Mouse (Mus musculus) liver, embryonic 16.5 days (tissue): ENCODE measurements at regions not wholly inside any gene's neighbourhood (a gene's known extent, or its start where the extent isn't known, plus 50 kb on each side); places are given as distances from the start of the nearest gene placed in this dataset.

ENCODE experiments used
- ATAC-seq: fragments of 200-750 bp; cut with Nextera tagmentation; 2 replicates; pipeline ENCODE4 v1.8.0; 2017; ENCODE audit warnings: low read depth, mild to moderate bottlenecking, moderate number of reproducible peaks, moderate library complexity
- H3K27ac ChIP-seq: fragments of 300-500 bp; sonication (generic); 2 replicates; pipeline ENCODE4 v1.5.1; 2014; ENCODE audit warnings: mild to moderate bottlenecking, low read length
- H3K27me3 ChIP-seq: fragments of 300-500 bp; sonication (generic); 2 replicates; pipeline ENCODE4 v1.6.1; 2014; ENCODE audit warnings: low read depth, low read length, mixed read lengths; ENCODE audit not compliant: control insufficient read depth, insufficient read depth
- H3K36me3 ChIP-seq: fragments of 300-500 bp; sonication (generic); 2 replicates; pipeline ENCODE4 v1.6.1; 2014; ENCODE audit warnings: mild to moderate bottlenecking; ENCODE audit not compliant: control insufficient read depth, insufficient read depth
- H3K4me1 ChIP-seq: fragments of 300-500 bp; sonication (generic); 2 replicates; pipeline ENCODE4 v1.6.1; 2014; ENCODE audit warnings: low read depth, low read length, mixed read lengths; ENCODE audit not compliant: control insufficient read depth
- H3K4me2 ChIP-seq: fragments of 300-500 bp; sonication (generic); 2 replicates; pipeline ENCODE4 v1.6.1; 2014; ENCODE audit warnings: low read depth, low read length, mixed read lengths
- H3K4me3 ChIP-seq: fragments of 300-500 bp; sonication (generic); 2 replicates; pipeline ENCODE4 v1.5.1; 2014; ENCODE audit warnings: low read depth, mild to moderate bottlenecking, low read length
- H3K9ac ChIP-seq: fragments of 300-500 bp; sonication (generic); 2 replicates; pipeline ENCODE4 v1.6.1; 2014; ENCODE audit warnings: low read depth, low read length
- H3K9me3 ChIP-seq: fragments of 300-500 bp; sonication (generic); replicated peaks from 2 replicates; pipeline ENCODE4 v1.6.1; 2016; ENCODE audit warnings: low read length; ENCODE audit not compliant: control insufficient read depth
- WGBS: fragments of 180-500 bp; shearing (Covaris S2); extraction: QIAGEN DNeasy Blood & Tissue Kit; methylation state at CpG from one replicate; pipeline ENCODE4 v1.1.7; 2014; ENCODE audit not compliant: insufficient replicate concordance; 5-methylcytosine and 5-hydroxymethylcytosine counted together

GRCm38 (mm10) chr5:96924736-96925429 lies 72.6 kb upstream of the Bmp2k start:
- peak overlapping the region; percentile 99 for H3K27ac ChIP-seq
- H3K9me3 ChIP-seq, result no peaks in the 10 kb centered on the region
- ATAC-seq, result no peak
- no peak overlapping the region for H3K9ac ChIP-seq
- 42% methylated on average over 7 of the region's 7 CpGs for WGBS
- H3K4me1 ChIP-seq, result peaks cover 50% of the 10 kb centered on the region
- H3K4me2 ChIP-seq, result no peak overlapping the region
- H3K4me3 ChIP-seq, result no peak overlapping the region
- no peaks in the 10 kb centered on the region for H3K36me3 ChIP-seq
- H3K27me3 ChIP-seq, result no peaks in the 10 kb centered on the region

GRCm38 (mm10) chr5:96925943-96926342 lies 71.5 kb upstream of the Bmp2k start:
- 78% methylated on average over 2 of the region's 2 CpGs for WGBS
- H3K36me3 ChIP-seq, result no peaks in the 10 kb centered on the region

GRCm38 (mm10) chr5:96931091-96931490 lies 66.4 kb upstream of the Bmp2k start:
- Histone ChIP-seq H3K4me1 (peaks cover 7% of the 10 kb centered on the region), H3K4me2 (no peak overlapping the region), H3K9me3 (no peaks in the 10 kb centered on the region), H3K4me3 (no peak overlapping the region), H3K27me3 (no peaks in the 10 kb centered on the region), H3K27ac (no peak overlapping the region), H3K36me3 (no peaks in the 10 kb centered on the region), H3K9ac (no peak overlapping the region)
- ATAC-seq, result no peak
- WGBS, result 45% methylated on average over 2 of the region's 2 CpGs

More at GRCm38 (mm10) chr5:96925943-96926342, 71.5 kb upstream of the Bmp2k start:
- no peaks in the 10 kb centered on the region for H3K27me3 ChIP-seq
- H3K27ac ChIP-seq, result 0 out of 2 replicates have a peak overlapping the region, but pooled peaks have one; percentile 23
- H3K4me3 ChIP-seq, result no peak overlapping the region
- H3K4me1 ChIP-seq, result peaks cover 41% of the 10 kb centered on the region
- no peaks in the 10 kb centered on the region for H3K9me3 ChIP-seq
- H3K4me2 ChIP-seq, result no peak overlapping the region
- H3K9ac ChIP-seq, result no peak overlapping the region
- ATAC-seq, result no peak

GRCm38 (mm10) chr5:96931576-96932152 lies 65.8 kb upstream of the Bmp2k start:
- H3K36me3 ChIP-seq, result no peaks in the 10 kb centered on the region
- H3K4me2 ChIP-seq, result no peak overlapping the region
- H3K4me1 ChIP-seq, result peaks cover 7% of the 10 kb centered on the region
- 57% methylated on average over 4 of the region's 4 CpGs for WGBS
- H3K27ac ChIP-seq, result no peak overlapping the region
- ATAC-seq, result no peak
- no peak overlapping the region for H3K9ac ChIP-seq
- H3K9me3 ChIP-seq, result no peaks in the 10 kb centered on the region
- no peaks in the 10 kb centered on the region for H3K27me3 ChIP-seq
- H3K4me3 ChIP-seq, result no peak overlapping the region

GRCm38 (mm10) chr5:96936239-96936638 lies 61.2 kb upstream of the Bmp2k start:
- H3K9me3 ChIP-seq, result no peaks in the 10 kb centered on the region
- H3K4me1 ChIP-seq, result peaks cover 36% of the 10 kb centered on the region
- H3K36me3 ChIP-seq, result no peaks in the 10 kb centered on the region
- no peak for ATAC-seq
- H3K4me3 ChIP-seq, result no peak overlapping the region
- no peak overlapping the region for H3K9ac ChIP-seq
- WGBS, result 39% methylated on average over 3 of the region's 3 CpGs
- no peak overlapping the region for H3K27ac ChIP-seq
- H3K27me3 ChIP-seq, result no peaks in the 10 kb centered on the region
- H3K4me2 ChIP-seq, result no peak overlapping the region

GRCm38 (mm10) chr5:96938718-96939117 lies 58.8 kb upstream of the Bmp2k start:
- no peaks in the 10 kb centered on the region for H3K9me3 ChIP-seq
- H3K4me2 ChIP-seq, result peak overlapping the region; percentile 24; the same call in 1 of the 2 replicates
- no peak overlapping the region for H3K4me3 ChIP-seq
- peaks cover 40% of the 10 kb centered on the region for H3K4me1 ChIP-seq
- peak overlapping the region; percentile 75 for H3K27ac ChIP-seq
- peak; percentile 25; the same call in 1 of the 2 replicates for ATAC-seq
- 39% methylated on average over 11 of the region's 11 CpGs for WGBS
- no peaks in the 10 kb centered on the region for H3K36me3 ChIP-seq
- no peaks in the 10 kb centered on the region for H3K27me3 ChIP-seq
- H3K9ac ChIP-seq, result peak overlapping the region; percentile 36

GRCm38 (mm10) chr5:96939273-96939672 lies 58.2 kb upstream of the Bmp2k start:
- no peaks in the 10 kb centered on the region for H3K27me3 ChIP-seq
- 0 out of 2 replicates have a peak, but pooled peaks have one; percentile 12 for ATAC-seq
- peak overlapping the region; percentile 36 for H3K9ac ChIP-seq
- peak overlapping the region; percentile 24; the same call in 1 of the 2 replicates for H3K4me2 ChIP-seq
- H3K4me3 ChIP-seq, result no peak overlapping the region
- H3K27ac ChIP-seq, result peak overlapping the region; percentile 75
- no peaks in the 10 kb centered on the region for H3K36me3 ChIP-seq
- peaks cover 40% of the 10 kb centered on the region for H3K4me1 ChIP-seq
- 14% methylated on average over 1 of the region's 1 CpGs for WGBS
- no peaks in the 10 kb centered on the region for H3K9me3 ChIP-seq

GRCm38 (mm10) chr5:96940170-96941086 lies 57.1 kb upstream of the Bmp2k start:
- Histone ChIP-seq H3K9me3 (no peaks in the 10 kb centered on the region), H3K4me1 (peaks cover 40% of the 10 kb centered on the region), H3K4me2 (no peak overlapping the region), H3K4me3 (no peak overlapping the region), H3K27me3 (no peaks in the 10 kb centered on the region), H3K9ac (no peak overlapping the region), H3K27ac (peak overlapping the region; percentile 28; the same call in 1 of the 2 replicates), H3K36me3 (no peaks in the 10 kb centered on the region)
- peak; percentile 45; the same call in 1 of the 2 replicates for ATAC-seq
- WGBS, result 61% methylated on average over 12 of the region's 12 CpGs
